Mouse (Mus musculus) MN1 (cell line): ENCODE data around the gene Ccnjl.

Source experiments
- DNase-seq: peaks from one replicate; pipeline ENCODE4 v3.0.0-alpha.2; 2016; ENCODE audit warnings: low spot score

Ccnjl gene

GRCm38 (mm10) chr11:43528683-43529499 is at the start of gene Ccnjl:
Ccnjl (plus strand) TSS chr11:43528784.
- peak; percentile 84 for DNase-seq

GRCm38 (mm10) chr11:43479376-43479775 is 49.2 kb upstream of the Ccnjl start:
- DNase-seq = no peak

- no peak for DNase-seq
Measured at GRCm38 (mm10) chr11:43480561-43480960, 48.0 kb upstream of the Ccnjl start.

- DNase-seq = no peak
Measured at GRCm38 (mm10) chr11:43481672-43482522, 46.7 kb upstream of the Ccnjl start.

- no peak for DNase-seq
Measured at GRCm38 (mm10) chr11:43483122-43483792, 45.3 kb upstream of the Ccnjl start.

- DNase-seq = no peak
Measured at GRCm38 (mm10) chr11:43484057-43484456, 44.5 kb upstream of the Ccnjl start.

GRCm38 (mm10) chr11:43484652-43485051 is 43.9 kb upstream of the Ccnjl start:
- no peak for DNase-seq

GRCm38 (mm10) chr11:43485855-43486254 is 42.7 kb upstream of the Ccnjl start:
- DNase-seq = no peak

- peak; percentile 85 for DNase-seq
Measured at GRCm38 (mm10) chr11:43492663-43493062, 35.9 kb upstream of the Ccnjl start.

- DNase-seq = peak; percentile 85
Measured at GRCm38 (mm10) chr11:43493815-43494409, 34.7 kb upstream of the Ccnjl start.

GRCm38 (mm10) chr11:43495037-43495436 is 33.5 kb upstream of the Ccnjl start:
- no peak for DNase-seq

GRCm38 (mm10) chr11:43495532-43495931 is 33.1 kb upstream of the Ccnjl start:
- DNase-seq = peak; percentile 96

GRCm38 (mm10) chr11:43501256-43501655 is 27.3 kb upstream of the Ccnjl start:
- DNase-seq = no peak

- no peak for DNase-seq
Measured at GRCm38 (mm10) chr11:43505188-43505587, 23.4 kb upstream of the Ccnjl start.

- no peak for DNase-seq
Measured at GRCm38 (mm10) chr11:43507976-43508375, 20.6 kb upstream of the Ccnjl start.

- DNase-seq = no peak
Measured at GRCm38 (mm10) chr11:43509878-43510277, 18.7 kb upstream of the Ccnjl start.

GRCm38 (mm10) chr11:43512661-43513190 is 15.9 kb upstream of the Ccnjl start:
- no peak for DNase-seq

GRCm38 (mm10) chr11:43516344-43517021 is 12.1 kb upstream of the Ccnjl start:
- no peak for DNase-seq

GRCm38 (mm10) chr11:43517641-43518040 is 10.9 kb upstream of the Ccnjl start:
- DNase-seq = no peak

- no peak for DNase-seq
Measured at GRCm38 (mm10) chr11:43518086-43518485, 10.5 kb upstream of the Ccnjl start.

GRCm38 (mm10) chr11:43518821-43519220 is 9.8 kb upstream of the Ccnjl start:
- DNase-seq = no peak
